Mouse (Mus musculus): ENCODE data around the gene Plppr3. TPM values are rescaled to one million over a fixed set of nuclear protein-coding genes. Genes with fewer than 3 reads are reported as not detected.

The Plppr3 gene
- total and polyA plus RNA-seq, 2 experiments from 2014 or later, result 350 to 539 TPM

GRCm38 (mm10) chr10:79853860-79854795 is 20.3 kb downstream of the Plppr3 start, which contains the start of gene Ptbp1:
Gene Ptbp1, plus strand, starts transcription at chr10:79854427.
- H3K4me1 ChIP-seq (ENCODE audit: insufficient read depth, low read length), result peaks cover 41% of the 10 kb centered on the region
- H3K27me3 ChIP-seq (ENCODE audit: insufficient read depth, low read length), result no peaks in the 10 kb centered on the region
- peak within 1 kb of the TSS; percentile 100 for H3K27ac ChIP-seq (ENCODE audit: low read depth, low read length)
- H3K9me3 ChIP-seq (ENCODE audit: low read length), result no peaks in the 10 kb centered on the region
- no peak; the same call in 1 of the 2 replicates for TF ChIP-seq CTCF (IDR thresholded peaks at IDR 0.05)
- H3K4me3 ChIP-seq (ENCODE audit: low read depth, low read length), result peak within 1 kb of the TSS; percentile 93
- peak; percentile 94 for ATAC-seq (ENCODE audit: low FRiP score)
- H3K9ac ChIP-seq (replicated peaks; ENCODE audit: low read length, poor library complexity, severe bottlenecking), result peak within 1 kb of the TSS; percentile 99
- peak; percentile 100 for DNase-seq (ENCODE audit: low spot score)
- peaks cover 3% of the 10 kb centered on the region; the same call in 1 of the 2 replicates for H3K36me3 ChIP-seq (ENCODE audit: insufficient read depth, low read length)
- under 1% methylated on average over 74 of the region's 75 CpGs for WGBS
- H3K4me2 ChIP-seq (ENCODE audit: low read depth, low read length, poor library complexity, severe bottlenecking), result peak within 1 kb of the TSS; percentile 93

GRCm38 (mm10) chr10:79853392-79853791 is 21.0 kb downstream of the Plppr3 start:
- peaks cover 41% of the 10 kb centered on the region for H3K4me1 ChIP-seq (ENCODE audit: insufficient read depth, low read length)
- H3K4me2 ChIP-seq (ENCODE audit: low read depth, low read length, poor library complexity, severe bottlenecking), result peak overlapping the region; percentile 58
- ATAC-seq (ENCODE audit: low FRiP score) (peak; percentile 17; the same call in 1 of the 2 replicates), DNase-seq (ENCODE audit: low spot score) (peak; percentile 95)
- H3K27ac ChIP-seq (ENCODE audit: low read depth, low read length), result peak overlapping the region; percentile 99
- H3K9ac ChIP-seq (replicated peaks; ENCODE audit: low read length, poor library complexity, severe bottlenecking), result peak overlapping the region; percentile 72
- 0 out of 2 replicates have a peak, but pooled peaks cover 2% of the 10 kb centered on the region for H3K36me3 ChIP-seq (ENCODE audit: insufficient read depth, low read length)
- no peak for TF ChIP-seq CTCF (IDR thresholded peaks at IDR 0.05)
- 0% methylated on average over 15 of the region's 15 CpGs for WGBS
- H3K4me3 ChIP-seq (ENCODE audit: low read depth, low read length), result peak overlapping the region; percentile 38
- no peaks in the 10 kb centered on the region for H3K27me3 ChIP-seq (ENCODE audit: insufficient read depth, low read length)
- no peaks in the 10 kb centered on the region for H3K9me3 ChIP-seq (ENCODE audit: low read length)

- ATAC-seq (ENCODE audit: low FRiP score) (no peak), DNase-seq (ENCODE audit: low spot score) (no peak)
- H3K4me2 ChIP-seq (ENCODE audit: low read depth, low read length, poor library complexity, severe bottlenecking), result peak overlapping the region; percentile 58
- peak overlapping the region; percentile 38 for H3K4me3 ChIP-seq (ENCODE audit: low read depth, low read length)
- H3K27me3 ChIP-seq (ENCODE audit: insufficient read depth, low read length), result no peaks in the 10 kb centered on the region
- H3K36me3 ChIP-seq (ENCODE audit: insufficient read depth, low read length), result 0 out of 2 replicates have a peak, but pooled peaks cover under 1% of the 10 kb centered on the region
- H3K4me1 ChIP-seq (ENCODE audit: insufficient read depth, low read length), result peaks cover 41% of the 10 kb centered on the region
- peak overlapping the region; percentile 72 for H3K9ac ChIP-seq (replicated peaks; ENCODE audit: low read length, poor library complexity, severe bottlenecking)
- peak overlapping the region; percentile 99 for H3K27ac ChIP-seq (ENCODE audit: low read depth, low read length)
- 13% methylated on average over 8 of the region's 8 CpGs for WGBS
- no peak for TF ChIP-seq CTCF (IDR thresholded peaks at IDR 0.05)
- no peaks in the 10 kb centered on the region for H3K9me3 ChIP-seq (ENCODE audit: low read length)
Measured at GRCm38 (mm10) chr10:79852827-79853226, 21.6 kb downstream of the Plppr3 start.

GRCm38 (mm10) chr10:79852107-79852789 is 22.2 kb downstream of the Plppr3 start:
- Histone ChIP-seq H3K9ac (replicated peaks; ENCODE audit: low read length, poor library complexity, severe bottlenecking) (peak overlapping the region; percentile 72), H3K27me3 (ENCODE audit: insufficient read depth, low read length) (no peaks in the 10 kb centered on the region), H3K4me1 (ENCODE audit: insufficient read depth, low read length) (peaks cover 36% of the 10 kb centered on the region), H3K9me3 (ENCODE audit: low read length) (no peaks in the 10 kb centered on the region), H3K4me2 (ENCODE audit: low read depth, low read length, poor library complexity, severe bottlenecking) (peak overlapping the region; percentile 58), H3K27ac (ENCODE audit: low read depth, low read length) (peak overlapping the region; percentile 99), H3K4me3 (ENCODE audit: low read depth, low read length) (no peak overlapping the region), H3K36me3 (ENCODE audit: insufficient read depth, low read length) (no peaks in the 10 kb centered on the region)
- ATAC-seq (ENCODE audit: low FRiP score) (no peak), DNase-seq (ENCODE audit: low spot score) (no peak)
- 57% methylated on average over 9 of the region's 9 CpGs for WGBS
- no peak for TF ChIP-seq CTCF (IDR thresholded peaks at IDR 0.05)

GRCm38 (mm10) chr10:79851653-79852052 is 22.8 kb downstream of the Plppr3 start:
- TF ChIP-seq CTCF (IDR thresholded peaks at IDR 0.05), result no peak
- Histone ChIP-seq H3K4me1 (ENCODE audit: insufficient read depth, low read length) (peaks cover 30% of the 10 kb centered on the region), H3K4me2 (ENCODE audit: low read depth, low read length, poor library complexity, severe bottlenecking) (no peak overlapping the region), H3K9ac (replicated peaks; ENCODE audit: low read length, poor library complexity, severe bottlenecking) (no peak overlapping the region), H3K9me3 (ENCODE audit: low read length) (no peaks in the 10 kb centered on the region), H3K27ac (ENCODE audit: low read depth, low read length) (peak overlapping the region; percentile 99), H3K36me3 (ENCODE audit: insufficient read depth, low read length) (no peaks in the 10 kb centered on the region), H3K4me3 (ENCODE audit: low read depth, low read length) (no peak overlapping the region), H3K27me3 (ENCODE audit: insufficient read depth, low read length) (no peaks in the 10 kb centered on the region)
- ATAC-seq (ENCODE audit: low FRiP score) (no peak), DNase-seq (ENCODE audit: low spot score) (no peak)
- WGBS, result 83% methylated on average over 3 of the region's 3 CpGs

All from midbrain, postnatal 0 days (tissue).